Mouse (Mus musculus) thymus, postnatal 0 days (tissue): ENCODE data around the gene Nckap1. TPM values are rescaled to one million over a fixed set of nuclear protein-coding genes. Genes with fewer than 3 reads are reported as not detected.

Source experiments
- DNase-seq: peaks from one replicate; pipeline ENCODE4 v3.0.0-alpha.2; 2015; ENCODE audit warnings: low spot score
- polyA plus RNA-seq: library from polyadenylated mRNA; unstranded; fragments of >200 nt; fragmentation: Nextera tagmentation; extraction: Ambion mirVana; gene quantifications from 2 replicates; pipeline ENCODE4 v1.2.1, GENCODE M21; 2015

Nckap1 gene
- 15.0 and 16.7 TPM in 2 replicates for polyA plus RNA-seq

DNA sequence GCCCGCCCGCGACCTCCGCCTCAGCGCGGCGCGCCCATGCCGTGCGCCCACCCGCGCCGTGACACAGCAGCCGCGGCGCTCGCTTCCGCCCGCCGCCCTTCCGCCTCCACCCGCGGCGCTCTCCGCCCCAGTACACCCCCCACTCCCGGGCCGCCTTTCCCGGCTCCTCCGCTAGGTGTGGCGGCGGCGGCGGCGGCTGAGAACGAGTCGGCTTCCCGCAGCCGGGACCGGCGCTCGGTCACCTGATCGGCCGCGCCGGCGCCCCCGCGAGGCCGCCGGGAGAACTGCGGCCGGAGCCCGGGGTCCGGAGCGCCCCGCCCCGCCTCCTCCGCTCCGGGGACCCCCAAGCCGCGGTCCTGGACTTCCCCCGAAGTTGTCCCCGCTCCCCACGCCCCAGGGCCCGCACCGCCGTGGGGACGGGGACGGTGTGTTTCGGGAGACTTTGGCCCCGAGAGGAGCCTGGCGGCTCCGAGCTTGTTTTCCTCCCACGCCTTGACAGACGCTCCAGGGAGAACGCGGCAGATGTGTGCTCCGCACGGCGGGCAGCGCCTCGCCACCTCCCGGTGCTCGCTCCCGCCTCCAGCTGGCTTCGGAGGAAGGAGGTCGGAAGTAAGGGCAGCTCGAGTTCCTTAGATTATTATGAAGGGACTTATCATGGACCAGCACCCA lies at the start of gene Nckap1:
Nckap1 (minus strand) TSS at position 338 of the 669 bp plus-strand sequence.
- DNase-seq: peak; percentile 83

DNA sequence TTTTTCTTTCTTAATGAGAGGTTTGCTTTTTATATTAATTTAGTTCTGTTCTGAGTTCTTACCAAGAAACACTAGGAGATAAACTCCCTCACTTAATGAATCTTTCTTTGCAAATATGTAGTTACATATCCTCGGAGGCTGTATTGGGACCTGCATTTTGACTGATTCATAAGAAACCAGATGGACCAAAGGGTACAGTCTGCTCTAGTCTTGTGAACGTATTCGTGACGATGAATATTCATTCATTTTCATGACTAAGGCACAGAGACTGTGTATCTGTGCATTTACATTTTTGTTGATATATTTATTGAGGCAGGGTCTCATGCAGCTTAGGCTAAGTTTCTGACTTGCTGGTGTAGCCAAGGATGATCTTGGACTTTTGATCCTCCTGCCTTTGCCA lies 43.3 kb upstream of the Nckap1 start:
- no peak for DNase-seq

DNA sequence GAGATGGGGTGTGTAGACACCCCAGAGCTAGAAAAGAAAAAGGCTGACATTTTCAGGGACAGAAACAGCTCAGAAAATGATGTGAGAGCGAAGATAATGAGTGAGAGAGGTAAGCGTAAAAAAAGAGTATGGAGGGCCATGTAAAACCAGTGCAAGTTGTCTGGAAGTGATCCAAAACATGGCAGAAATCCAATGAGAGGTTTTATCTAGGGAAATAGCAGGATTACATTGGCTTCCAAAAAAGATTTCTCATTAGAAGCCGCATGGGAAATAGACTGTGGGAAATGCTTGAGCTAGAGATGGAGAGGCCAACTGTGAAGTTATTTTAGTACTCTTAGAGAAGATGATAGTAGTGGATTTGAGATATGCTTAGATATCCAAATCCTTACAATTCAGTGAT lies 40.7 kb upstream of the Nckap1 start:
- no peak for DNase-seq

DNA sequence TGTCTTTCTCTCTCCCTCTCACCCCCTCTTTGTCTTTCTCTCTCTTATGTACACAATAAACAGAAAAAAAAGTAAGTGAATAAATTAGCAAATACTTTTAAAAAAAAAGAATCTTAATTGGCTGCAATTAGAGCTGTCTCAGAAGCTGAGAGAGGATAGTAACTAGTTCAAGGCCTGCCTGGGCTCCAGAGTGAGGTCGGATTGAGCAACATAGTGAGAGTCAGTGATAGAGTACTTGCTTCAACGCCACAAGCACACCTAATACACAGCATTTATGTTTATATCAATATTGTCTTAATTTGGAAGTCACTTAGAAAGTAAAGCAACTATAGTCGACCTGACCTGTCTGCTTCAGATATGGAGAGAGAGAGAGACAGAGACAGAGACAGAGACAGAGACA lies 37.8 kb upstream of the Nckap1 start:
- no peak for DNase-seq

DNA sequence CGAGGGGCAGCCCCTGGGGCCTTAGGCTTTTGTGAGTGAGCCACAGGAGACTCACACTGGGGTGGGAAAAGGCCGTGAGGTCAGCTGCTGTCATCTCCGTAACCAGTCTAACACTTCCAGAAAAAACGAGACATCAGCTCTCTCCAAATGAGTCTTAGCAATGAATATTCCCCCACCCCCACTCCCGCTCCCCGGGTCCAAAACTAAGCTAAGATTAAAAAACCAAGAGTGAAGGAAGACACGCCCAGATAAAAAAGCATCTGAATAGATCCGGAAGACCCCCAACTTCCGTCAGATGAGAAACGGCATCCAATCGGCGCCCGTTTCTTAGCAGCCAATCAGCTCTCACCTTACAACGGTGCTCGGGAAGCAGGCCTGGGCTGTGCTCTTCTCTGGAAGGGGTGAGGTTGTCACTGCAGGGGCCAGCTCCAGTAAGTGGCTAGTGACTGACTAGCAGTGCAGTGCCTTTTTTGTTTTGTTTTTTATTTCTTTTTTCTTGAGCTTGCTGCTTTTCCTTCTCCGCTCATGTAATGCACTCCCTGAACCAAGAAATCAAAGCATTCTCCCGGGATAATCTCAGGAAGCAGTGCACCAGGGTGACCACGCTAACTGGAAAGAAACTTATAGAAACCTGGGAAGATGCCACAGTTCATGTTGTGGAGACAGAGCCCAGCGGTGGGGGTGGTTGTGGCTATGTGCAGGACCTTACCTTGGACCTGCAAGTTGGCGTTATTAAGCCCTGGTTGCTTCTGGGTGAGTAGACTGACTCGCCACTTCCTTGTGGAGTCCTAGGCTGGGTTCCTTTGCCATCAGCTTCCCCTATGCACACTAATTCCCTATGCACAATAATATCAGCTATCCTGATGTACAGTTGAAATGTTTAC lies 35.9 kb upstream of the Nckap1 start, which contains the start of the genes Dusp19 and Nup35:
Dusp19 (plus strand) TSS at position 192 of the 884 bp plus-strand sequence.
Nup35 (plus strand) TSS at position 383 of the 884 bp plus-strand sequence.
- peak; percentile 96 for DNase-seq

DNA sequence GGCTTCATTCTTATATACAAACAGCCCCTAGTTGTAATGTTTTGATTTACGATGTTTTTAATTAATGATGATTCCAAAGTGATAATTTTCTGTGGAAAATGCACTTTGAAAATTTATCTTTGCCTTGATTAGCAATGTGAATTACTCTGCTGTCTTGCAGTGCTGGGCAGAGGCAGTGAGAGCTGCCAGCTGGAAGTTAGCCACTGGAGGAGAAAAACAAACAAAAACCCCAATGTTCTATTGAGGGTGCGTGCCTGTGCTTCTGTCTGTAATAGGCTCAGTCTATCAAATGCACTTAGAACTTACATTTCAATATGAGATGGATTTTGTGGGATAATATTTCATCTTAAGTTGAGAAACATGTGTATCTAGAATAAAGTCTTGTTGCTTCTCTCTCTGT lies 31.6 kb upstream of the Nckap1 start:
- DNase-seq: no peak

DNA sequence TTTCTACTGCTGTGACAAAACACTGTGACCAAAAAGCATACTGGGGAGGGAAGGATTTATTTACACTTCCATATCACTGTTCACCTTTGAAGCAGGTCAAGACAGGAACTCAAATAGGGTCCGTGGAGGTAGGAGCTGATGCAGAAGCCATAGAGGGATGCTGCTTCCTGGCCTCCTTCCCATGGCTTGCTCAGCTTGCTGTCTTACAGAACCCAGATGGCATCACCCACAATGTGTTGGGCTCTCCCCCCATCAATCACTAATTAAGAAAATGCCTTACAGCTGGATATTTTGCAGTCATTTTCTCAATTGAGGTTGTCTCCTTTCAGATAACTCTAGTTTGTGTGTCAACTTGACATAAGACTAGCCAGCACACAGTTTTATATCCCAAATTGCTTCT lies 31.1 kb upstream of the Nckap1 start:
- DNase-seq: no peak

DNA sequence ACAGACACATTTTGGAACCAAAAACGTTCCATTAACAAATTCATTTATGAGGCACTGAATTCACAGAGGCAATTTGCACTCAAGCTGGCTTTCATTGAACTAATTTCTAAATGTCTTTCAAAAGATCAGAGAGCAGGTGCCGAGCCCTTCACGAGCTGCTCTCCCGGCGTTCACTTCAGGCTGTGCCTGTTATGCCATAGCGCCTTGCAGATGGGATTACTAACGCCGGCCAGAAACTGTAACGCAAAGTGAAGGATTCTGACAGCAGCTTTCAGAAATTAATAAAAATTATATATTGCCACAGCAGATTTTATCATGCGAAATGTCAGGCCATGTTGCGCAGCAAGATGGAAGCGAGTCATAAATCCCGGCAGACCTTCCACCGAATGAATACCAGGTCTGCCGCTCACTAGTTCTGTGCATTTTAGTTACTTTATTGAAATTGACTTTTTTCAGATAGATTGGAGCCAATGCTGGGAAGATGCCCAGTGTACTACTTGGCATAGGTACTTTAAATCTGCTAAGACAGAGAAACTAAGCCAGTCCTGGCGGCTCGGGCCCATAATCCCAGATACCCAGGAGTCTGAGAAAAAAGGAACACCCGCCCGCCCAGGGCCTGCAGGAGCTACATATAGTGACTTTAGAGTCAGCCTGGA lies 22.7 kb upstream of the Nckap1 start:
- no peak for DNase-seq

DNA sequence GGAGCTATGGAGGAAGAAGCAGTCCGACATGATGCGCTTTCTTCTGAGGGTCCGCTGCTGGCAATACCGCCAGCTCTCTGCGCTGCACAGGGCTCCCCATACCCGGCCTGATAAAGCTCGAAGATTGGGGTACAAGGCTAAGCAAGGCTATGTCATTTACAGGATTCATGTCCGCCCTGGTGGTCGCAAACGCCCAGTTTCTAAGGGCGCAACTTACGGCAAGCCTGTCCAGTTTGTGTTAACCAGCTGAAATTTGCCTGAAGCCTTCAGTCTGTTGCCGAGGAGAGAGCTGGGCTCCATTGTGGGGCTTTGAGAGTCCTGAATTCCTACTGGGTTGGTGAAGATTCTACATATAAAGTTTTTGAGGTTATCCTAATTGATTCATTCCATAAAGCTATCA lies 21.6 kb upstream of the Nckap1 start:
- DNase-seq: no peak

DNA sequence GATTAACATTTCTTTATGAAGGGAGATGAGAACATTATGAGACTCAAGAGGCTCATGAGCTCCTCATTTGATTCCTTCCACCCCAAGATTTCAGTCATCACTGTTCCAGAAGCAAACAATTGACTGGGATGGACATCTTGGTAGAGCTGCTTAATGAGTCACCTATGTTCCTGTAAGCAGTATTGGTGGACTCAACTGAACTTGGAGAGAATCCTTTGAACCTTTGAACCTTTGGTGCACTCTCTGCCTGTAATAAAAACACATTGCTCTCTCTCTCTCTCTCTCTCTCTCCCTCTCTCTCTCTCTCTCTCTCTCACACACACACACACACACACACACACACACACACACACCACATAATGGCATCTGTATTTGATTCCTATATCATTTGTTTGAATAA lies 19.4 kb upstream of the Nckap1 start:
- DNase-seq: no peak

DNA sequence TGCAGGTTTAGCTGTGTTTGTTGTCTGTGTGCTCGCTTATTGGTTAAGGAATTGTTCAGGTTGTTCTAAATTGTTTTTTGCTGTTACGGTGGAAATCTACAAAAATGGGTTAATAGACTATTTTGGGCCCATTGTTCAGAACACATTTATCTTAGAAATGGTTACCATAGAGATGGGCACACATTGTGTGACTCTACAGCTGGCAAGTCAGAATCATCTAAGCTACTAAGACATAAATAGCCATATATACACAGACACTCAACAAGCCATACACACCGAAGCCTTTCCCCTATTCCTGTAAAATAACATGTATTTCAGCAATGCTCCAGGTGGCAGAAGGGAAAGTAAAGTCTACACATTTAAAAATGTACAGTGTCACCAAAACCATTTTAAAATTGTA lies 18.7 kb upstream of the Nckap1 start:
- DNase-seq: no peak

DNA sequence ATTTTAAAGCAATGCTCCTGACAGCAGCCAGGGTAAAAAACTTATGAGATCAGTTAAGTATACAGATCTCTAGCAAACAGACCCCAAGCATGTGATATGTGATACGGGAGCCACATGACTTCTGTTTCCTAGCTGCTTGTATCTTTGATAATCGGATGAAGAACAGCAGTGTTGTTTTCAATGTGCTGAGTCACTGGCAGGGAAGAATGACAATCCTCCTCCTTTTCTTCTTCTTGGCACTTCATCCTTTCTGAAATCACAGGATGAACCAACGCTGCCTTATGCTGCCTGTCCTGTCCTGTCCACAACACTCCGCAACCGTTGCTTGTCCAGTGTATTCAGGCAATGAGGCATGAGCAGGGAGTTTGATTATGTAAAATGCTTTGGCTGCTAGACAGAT lies 15.8 kb upstream of the Nckap1 start:
- no peak for DNase-seq

DNA sequence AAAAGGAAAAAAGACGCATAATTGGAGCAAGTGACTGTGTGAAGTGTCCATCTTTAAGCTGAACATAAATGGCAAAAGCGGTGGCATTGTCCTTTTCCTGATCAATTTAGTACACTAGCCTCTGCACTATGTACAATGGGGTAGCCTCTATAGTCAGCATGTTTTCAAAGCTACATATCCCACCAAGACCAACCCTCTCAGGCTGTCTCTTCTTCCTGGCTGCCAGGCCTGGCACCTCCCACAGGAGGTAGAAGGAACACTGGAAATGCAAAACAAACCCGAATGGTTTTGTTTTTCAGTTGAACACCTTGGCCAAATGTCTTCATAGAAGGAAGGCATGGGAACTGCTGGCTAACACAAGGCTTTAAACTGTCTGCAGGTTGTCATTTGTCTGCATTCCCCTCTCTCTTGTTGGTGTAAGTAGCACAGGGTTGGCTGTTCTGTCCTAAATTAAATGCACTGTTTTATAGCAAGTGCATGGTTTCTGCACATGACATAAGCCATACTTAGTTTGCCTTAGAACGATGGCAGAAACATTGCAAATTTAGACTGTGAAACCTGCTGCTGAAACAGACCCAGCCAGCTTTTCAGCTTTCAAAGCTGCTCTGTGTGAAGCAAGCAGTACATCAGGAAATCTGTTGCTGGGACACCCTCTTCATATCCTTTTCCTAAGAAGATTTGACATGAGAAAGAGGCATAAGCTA lies 13.2 kb upstream of the Nckap1 start:
- no peak for DNase-seq

DNA sequence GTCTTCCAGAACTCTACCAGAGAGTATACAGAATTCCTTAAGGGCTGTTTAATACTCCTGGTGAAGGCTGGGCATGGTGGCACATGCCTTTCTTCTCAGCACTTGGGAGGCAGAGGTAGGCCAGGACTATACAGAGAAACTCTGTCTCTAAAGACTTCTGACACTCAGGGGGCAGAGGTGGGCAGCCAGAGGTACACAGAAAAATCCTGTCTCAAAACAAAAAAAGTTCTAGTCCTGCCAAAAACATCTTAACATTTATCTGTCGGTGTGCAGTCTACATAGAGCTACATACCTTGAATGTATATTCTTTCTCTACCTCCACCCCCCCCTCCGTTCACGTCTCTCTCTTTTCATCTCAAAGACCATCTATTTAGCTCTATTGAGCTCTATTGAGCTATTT lies 1.2 kb upstream of the Nckap1 start:
- no peak for DNase-seq

DNA sequence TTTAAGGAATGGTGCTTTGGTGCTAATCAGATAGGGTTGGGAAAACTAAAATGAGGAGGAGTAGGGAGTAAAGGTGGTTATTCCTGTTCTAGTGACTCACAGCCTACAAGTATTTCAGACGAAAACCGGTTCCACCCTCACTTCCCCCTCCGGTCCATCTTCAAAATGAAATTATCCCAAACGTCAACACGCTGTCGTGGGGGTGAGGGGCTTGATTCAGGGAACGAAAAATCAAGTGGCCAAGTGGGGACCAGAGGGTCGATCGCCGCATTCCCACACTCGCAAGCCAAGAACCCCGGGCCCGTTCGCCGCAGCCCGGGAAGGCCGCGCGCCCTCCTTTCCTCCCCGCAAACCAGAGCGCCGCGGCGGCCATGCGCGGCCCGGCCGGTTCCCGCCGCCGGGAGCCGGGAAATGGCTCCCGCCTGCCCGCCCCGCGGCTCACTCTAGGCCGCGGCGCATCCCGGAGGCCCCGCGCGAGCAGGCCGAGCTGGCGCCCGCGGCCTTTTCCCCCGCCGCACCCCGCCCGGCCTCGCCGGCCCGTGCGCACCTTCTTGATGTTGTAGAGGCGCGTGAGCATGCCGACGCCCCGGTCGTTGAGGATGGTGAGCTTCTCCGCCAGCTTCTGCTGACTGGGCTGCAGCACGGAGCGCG lies 744 bp downstream of the Nckap1 start:
- DNase-seq: peak; percentile 5

DNA sequence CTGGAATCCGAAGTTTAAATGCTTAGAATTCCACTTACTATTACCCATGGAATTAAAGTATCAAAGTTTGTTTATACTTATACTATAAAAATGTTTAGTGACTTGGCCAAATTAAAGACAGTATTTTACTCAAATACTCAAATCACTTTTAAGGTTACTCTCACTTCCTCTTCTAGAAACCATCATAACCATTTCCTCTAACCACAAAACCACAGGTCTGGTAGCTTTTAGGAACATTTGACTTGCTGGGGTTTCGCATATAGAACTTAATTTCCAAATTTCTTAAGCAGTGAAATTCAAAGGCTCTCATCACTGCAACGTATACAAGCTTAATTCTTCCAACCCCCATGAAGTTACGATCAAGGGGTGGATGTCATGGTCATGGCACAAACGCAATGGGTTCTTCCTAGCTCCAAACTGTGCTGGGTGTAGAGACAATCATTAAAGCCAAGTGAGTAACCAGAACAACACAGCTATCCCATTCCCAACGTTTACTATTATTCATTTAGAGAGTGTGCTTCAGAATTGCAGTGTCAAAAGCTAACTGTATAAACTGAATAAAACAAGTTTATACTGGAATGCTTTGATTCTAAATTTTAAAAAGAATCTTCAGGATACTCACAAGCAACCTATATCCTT lies 1.8 kb downstream of the Nckap1 start:
- DNase-seq: peak; percentile 9

DNA sequence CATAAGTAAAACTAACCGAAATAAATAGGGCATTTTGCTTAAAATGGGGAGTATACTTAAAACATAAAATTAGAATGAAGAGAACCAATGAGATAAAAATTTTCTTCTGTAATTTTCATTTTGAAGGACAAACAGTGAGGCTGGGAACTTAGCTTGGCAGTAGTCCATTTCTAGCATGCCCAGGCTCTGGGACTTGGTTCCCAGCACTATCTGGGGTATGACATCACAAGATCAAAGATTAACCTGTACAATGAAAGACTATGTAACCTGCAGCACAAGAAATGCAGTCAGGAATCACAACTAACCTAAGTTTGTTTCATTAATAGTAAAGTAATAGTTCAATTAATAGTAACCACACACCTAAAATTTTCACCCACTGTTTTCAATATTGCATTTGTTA lies 3.9 kb downstream of the Nckap1 start:
- no peak for DNase-seq

DNA sequence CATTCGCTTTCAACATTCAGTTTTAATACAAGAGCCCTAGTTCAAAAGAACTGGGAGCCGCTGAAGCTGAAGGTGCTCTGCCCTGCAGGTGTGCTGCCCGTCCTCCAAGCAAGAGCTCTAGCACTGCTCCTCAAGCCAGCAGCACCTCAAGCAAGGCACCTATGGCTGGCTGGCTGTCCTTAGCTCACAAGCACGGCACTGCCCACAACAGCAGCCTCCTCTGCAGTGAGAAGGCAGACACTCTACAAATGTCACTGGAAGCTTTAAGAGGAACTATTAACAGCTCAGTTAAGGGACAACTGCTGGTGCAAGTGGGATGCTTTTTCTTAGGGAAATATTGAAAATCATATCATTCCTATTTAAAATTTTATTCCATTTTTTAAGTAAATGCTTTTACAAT lies 10.5 kb downstream of the Nckap1 start:
- no peak for DNase-seq

DNA sequence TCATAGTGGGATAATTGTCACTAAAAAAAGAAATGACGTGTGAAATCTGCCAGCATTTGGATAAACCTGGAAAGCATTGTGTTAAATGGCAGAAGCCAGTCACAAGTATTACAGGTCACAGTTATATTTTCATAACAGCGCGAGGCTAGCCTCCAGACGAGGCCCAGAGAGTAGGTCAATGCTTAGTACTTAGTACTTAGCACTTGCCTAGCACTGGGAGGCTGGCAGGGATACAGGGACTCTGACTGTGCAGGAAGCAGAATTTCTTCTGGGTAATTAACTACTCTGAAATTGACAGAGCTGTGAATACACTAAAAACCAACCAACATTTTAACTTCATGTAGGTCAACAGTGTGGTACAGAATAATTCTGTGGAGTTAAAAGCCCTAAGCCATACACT lies 13.8 kb downstream of the Nckap1 start:
- no peak for DNase-seq

DNA sequence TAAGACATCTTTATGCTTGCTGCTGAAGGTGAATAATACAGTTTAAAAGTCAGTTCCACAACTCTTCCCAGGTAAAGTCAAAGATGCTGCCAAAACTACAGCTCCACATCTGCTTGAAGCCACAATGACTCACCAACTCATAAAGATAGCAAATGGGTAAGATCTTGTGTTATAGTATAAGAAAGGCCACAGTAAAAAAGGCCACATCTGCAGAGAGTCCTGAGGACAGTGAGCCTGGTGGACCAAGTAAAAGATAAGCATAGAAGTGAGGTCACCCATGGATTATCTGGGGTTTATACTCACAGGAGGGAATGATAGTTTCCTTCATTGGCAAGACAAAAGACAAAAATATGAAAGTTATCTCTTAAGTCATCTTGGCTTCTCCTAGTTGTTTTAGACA lies 18.9 kb downstream of the Nckap1 start:
- DNase-seq: no peak
